Mouse (Mus musculus) retina, postnatal 7 days (tissue): Measurements from ENCODE around the gene Kidins220.
A peak's percentile ranks its signal among the peaks of the same experiment; 100 is the strongest.

Experiments
- DNase-seq: peaks from one replicate; pipeline ENCODE4 v3.0.0-alpha.2; 2012; ENCODE audit warnings: low read depth, low spot score

Gene Kidins220

GRCm38 (mm10) chr12:24974446-24975114 lies at the start of gene Kidins220:
Kidins220 (plus strand) TSS chr12:24974925.
- peak; percentile 88 for DNase-seq

- no peak for DNase-seq
These were observed 49.4 kb upstream of the Kidins220 start for GRCm38 (mm10) chr12:24925276-24925675.

GRCm38 (mm10) chr12:24925684-24926083 lies 49.0 kb upstream of the Kidins220 start:
- no peak for DNase-seq

GRCm38 (mm10) chr12:24928051-24928748 lies 46.5 kb upstream of the Kidins220 start:
- no peak for DNase-seq

- no peak for DNase-seq
These were observed 45.7 kb upstream of the Kidins220 start for GRCm38 (mm10) chr12:24929043-24929442.

- DNase-seq: no peak
These were observed 44.0 kb upstream of the Kidins220 start for GRCm38 (mm10) chr12:24930760-24931159.

- DNase-seq: no peak
These were observed 42.6 kb upstream of the Kidins220 start for GRCm38 (mm10) chr12:24932120-24932519.

- no peak for DNase-seq
These were observed 41.4 kb upstream of the Kidins220 start for GRCm38 (mm10) chr12:24933206-24933775.

- no peak for DNase-seq
These were observed 40.7 kb upstream of the Kidins220 start for GRCm38 (mm10) chr12:24933996-24934395.

- no peak for DNase-seq
These were observed 38.4 kb upstream of the Kidins220 start for GRCm38 (mm10) chr12:24936281-24936680.

- no peak for DNase-seq
These were observed 35.4 kb upstream of the Kidins220 start for GRCm38 (mm10) chr12:24939372-24939771.

- no peak for DNase-seq
These were observed 32.0 kb upstream of the Kidins220 start for GRCm38 (mm10) chr12:24942619-24943287.

GRCm38 (mm10) chr12:24943427-24943826 lies 31.3 kb upstream of the Kidins220 start:
- DNase-seq: no peak

GRCm38 (mm10) chr12:24944597-24944996 lies 30.1 kb upstream of the Kidins220 start:
- DNase-seq: no peak

- no peak for DNase-seq
These were observed 27.7 kb upstream of the Kidins220 start for GRCm38 (mm10) chr12:24947065-24947464.

GRCm38 (mm10) chr12:24948344-24948743 lies 26.4 kb upstream of the Kidins220 start:
- DNase-seq: peak; percentile 43

GRCm38 (mm10) chr12:24950376-24951046 lies 24.2 kb upstream of the Kidins220 start:
- DNase-seq: no peak

- peak; percentile 51 for DNase-seq
These were observed 22.6 kb upstream of the Kidins220 start for GRCm38 (mm10) chr12:24952147-24952546.

GRCm38 (mm10) chr12:24955137-24955536 lies 19.6 kb upstream of the Kidins220 start:
- DNase-seq: no peak

- no peak for DNase-seq
These were observed 16.2 kb upstream of the Kidins220 start for GRCm38 (mm10) chr12:24958526-24958925.

- DNase-seq: no peak
These were observed 12.9 kb upstream of the Kidins220 start for GRCm38 (mm10) chr12:24961821-24962220.
